Mouse (Mus musculus): ENCODE data around the gene Nr1d1. TPM values are rescaled to one million over a fixed set of nuclear protein-coding genes. Genes with fewer than 3 reads are reported as not detected.
"Not testable (repeated sequence)": the region's sequence is repeated elsewhere in the genome, so short reads cannot be mapped to it uniquely, and the experiment has no call there.

Gene Nr1d1
- polyA plus RNA-seq, 1 experiment: 5.6 TPM

DNA sequence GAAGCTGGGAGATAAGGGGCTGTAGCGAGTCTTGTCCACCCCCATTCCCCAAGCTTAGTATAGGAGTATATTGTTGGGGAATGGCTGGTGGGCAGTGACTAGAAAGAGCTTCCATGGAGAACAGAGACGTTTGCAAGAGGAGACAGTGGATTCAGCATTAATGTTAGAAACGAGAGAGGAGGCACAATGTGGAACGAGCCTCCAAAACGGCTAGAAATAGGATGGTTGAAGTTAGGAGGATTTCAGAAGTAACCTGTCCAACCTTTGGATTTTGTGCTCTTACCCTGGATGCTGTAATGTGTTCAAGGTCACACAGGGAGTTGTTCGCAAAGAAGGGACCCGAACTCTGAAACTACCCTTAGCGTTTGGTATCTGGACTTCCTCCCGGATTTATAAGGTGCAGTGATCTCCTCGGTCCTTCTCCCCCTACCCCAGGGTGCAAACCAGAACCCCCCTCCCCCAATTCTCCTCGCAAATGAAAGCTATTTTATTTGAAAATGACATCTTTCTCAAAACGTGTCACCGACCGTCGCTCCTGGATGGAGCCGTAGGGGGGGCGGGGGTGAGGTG is 34.0 kb downstream of the Nr1d1 start:
- Histone ChIP-seq H3K27me3 (replicated peaks) (no peaks in the 10 kb centered on the region), H3K4me1 (peaks cover 70% of the 10 kb centered on the region), H3K9me3 (no peaks in the 10 kb centered on the region), H3K4me3 (replicated peaks) (peak overlapping the region; percentile 98), H3K36me3 (replicated peaks; ENCODE audit: low read length) (peaks cover 14% of the 10 kb centered on the region)
- TF ChIP-seq GATA1 (IDR thresholded peaks at IDR 0.05; ENCODE audit: borderline replicate concordance, low read length) (no peak), FLI1 (IDR thresholded peaks at IDR 0.05; ENCODE audit: low read length) (no peak)

DNA sequence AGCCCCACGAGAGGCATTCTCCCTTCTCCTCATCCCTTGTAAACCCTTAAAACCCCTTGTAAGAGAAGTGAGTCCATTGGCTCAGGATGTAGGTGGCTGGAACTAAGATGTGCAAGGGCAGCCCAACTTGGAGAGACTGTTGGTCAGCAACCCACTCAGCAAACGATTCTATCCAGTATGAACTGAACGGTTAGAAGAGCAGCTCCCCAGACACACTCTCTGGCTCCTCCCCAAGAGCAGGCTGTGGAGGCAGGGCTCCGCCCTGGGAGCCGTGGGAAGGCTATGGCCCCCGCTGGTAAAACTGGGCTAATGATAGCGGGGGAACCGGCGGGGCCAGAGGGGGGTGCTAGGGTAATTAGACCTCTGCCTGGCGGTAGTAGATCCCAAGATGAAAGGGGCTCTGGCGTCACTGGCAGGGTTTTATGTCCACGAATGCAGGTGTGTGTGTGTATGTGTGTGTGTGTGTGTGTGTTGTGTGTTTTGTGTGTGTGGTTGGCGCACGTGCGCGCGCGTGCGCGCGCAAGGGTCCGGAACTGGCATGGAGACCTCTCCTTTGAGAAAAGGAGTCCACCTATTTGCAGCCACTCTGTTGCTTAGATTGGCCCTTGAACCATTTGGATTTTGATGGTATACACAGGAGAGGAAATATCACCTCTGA is 34.6 kb downstream of the Nr1d1 start, which contains the start of gene Thra:
Thra (plus strand) TSS at position 246 of the 658 bp plus-strand sequence.
- Histone ChIP-seq H3K4me3 (replicated peaks) (peak within 1 kb of the TSS; percentile 98), H3K9me3 (no peaks in the 10 kb centered on the region), H3K36me3 (replicated peaks; ENCODE audit: low read length) (peaks cover 8% of the 10 kb centered on the region), H3K4me1 (peaks cover 64% of the 10 kb centered on the region), H3K27me3 (replicated peaks) (no peaks in the 10 kb centered on the region)
- TF ChIP-seq GATA1 (IDR thresholded peaks at IDR 0.05; ENCODE audit: borderline replicate concordance, low read length): no peak
- no peak for TF ChIP-seq FLI1 (IDR thresholded peaks at IDR 0.05; ENCODE audit: low read length)

DNA sequence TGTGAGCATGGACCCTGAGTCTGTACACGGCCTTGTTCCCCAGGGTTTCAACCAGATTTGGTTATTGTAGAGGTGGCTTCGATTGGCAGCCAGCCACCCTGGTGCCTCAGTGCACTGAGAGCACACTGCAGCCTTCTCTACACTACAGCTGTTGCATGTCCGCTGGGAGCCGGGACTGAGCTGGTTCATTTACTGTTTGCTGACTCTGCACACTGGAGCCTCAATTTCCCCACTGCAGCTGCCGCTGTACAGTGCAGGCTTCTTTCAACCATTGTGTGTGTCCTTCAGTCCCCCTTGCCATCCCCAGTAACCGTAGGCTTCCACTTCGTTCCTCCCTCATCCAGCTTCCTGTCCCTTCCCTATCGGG is 35.1 kb downstream of the Nr1d1 start:
- Histone ChIP-seq H3K36me3 (replicated peaks; ENCODE audit: low read length) (peaks cover 7% of the 10 kb centered on the region), H3K27me3 (replicated peaks) (no peaks in the 10 kb centered on the region), H3K9me3 (peaks cover under 1% of the 10 kb centered on the region; the same call in 1 of the 2 replicates), H3K4me1 (peaks cover 59% of the 10 kb centered on the region), H3K4me3 (replicated peaks) (peak overlapping the region; percentile 98)
- TF ChIP-seq GATA1 (IDR thresholded peaks at IDR 0.05; ENCODE audit: borderline replicate concordance, low read length) (no peak), FLI1 (IDR thresholded peaks at IDR 0.05; ENCODE audit: low read length) (no peak)

DNA sequence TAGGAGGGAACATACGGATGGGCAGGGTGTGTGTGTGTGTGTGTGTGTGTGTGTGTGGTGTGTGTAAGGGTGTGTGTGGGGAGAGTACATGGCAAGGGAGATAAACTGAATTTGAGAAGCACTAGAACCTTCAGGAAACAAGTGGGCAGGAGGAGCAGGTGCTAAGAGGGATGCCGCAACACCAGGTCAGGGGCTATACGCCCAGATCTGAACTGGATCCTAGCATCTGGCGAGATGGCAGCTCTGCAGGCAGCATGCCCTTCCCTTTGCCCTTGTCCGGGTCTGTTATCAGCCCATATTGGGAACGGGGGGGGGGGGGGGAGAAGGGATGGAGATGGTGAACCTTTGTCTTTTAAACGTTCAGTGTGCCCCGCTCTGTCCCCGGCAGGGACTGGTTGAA is 36.2 kb downstream of the Nr1d1 start:
- TF ChIP-seq GATA1 (IDR thresholded peaks at IDR 0.05; ENCODE audit: borderline replicate concordance, low read length) (no peak), FLI1 (IDR thresholded peaks at IDR 0.05; ENCODE audit: low read length) (no peak)
- Histone ChIP-seq H3K4me3 (replicated peaks) (no peak overlapping the region), H3K36me3 (replicated peaks; ENCODE audit: low read length) (peaks cover under 1% of the 10 kb centered on the region), H3K4me1 (peaks cover 48% of the 10 kb centered on the region), H3K9me3 (peaks cover 11% of the 10 kb centered on the region), H3K27me3 (replicated peaks) (no peaks in the 10 kb centered on the region)

DNA sequence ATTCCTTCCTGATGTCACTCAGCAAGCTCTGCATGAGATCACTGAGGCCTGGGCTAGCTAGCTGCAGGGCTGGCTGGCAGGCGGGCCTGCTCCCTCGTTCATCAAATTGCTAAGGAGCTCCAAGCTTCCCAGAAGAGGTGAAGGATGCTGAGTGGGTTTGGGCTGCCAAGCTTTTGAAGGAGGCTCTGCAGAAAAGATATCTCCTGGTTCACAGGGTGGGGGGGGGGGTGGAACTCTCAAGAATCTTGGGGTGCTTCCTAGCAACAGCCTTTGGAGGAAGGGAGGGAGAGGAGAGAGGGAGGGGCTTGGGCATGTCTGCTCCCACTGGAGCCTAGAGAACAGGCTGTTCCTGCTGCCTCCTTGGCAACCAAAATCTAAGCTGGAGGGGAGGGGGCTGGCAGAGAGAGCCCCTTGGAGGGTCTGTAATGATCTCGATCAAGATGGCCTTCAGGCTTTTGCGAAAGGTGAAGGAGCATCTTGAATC is 36.7 kb downstream of the Nr1d1 start:
- H3K4me1 ChIP-seq: peaks cover 44% of the 10 kb centered on the region
- TF ChIP-seq GATA1 (IDR thresholded peaks at IDR 0.05; ENCODE audit: borderline replicate concordance, low read length): no peak
- TF ChIP-seq FLI1 (IDR thresholded peaks at IDR 0.05; ENCODE audit: low read length): no peak
- H3K36me3 ChIP-seq (replicated peaks; ENCODE audit: low read length): no peaks in the 10 kb centered on the region
- peaks cover 11% of the 10 kb centered on the region for H3K9me3 ChIP-seq
- no peaks in the 10 kb centered on the region for H3K27me3 ChIP-seq (replicated peaks)
- no peak overlapping the region for H3K4me3 ChIP-seq (replicated peaks)

DNA sequence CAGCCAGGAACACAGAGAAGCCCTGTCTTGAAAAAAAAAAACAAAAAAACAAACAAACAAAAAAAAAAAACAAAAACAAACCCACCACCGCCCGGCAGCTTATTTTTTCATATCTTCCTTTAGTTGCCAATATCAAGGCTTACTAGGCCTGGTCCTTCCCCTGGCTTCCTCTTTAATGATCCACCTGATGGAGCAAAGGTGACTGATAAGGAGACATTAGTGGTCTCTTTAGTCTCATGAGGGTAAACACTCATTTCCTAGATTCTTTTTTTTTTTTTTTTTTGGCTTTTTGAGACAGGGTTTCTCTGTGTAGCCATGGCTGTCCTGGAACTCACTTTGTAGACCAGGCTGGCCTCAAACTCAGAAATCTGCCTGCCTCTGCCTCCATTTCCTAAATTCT is 37.9 kb downstream of the Nr1d1 start:
- H3K27me3 ChIP-seq (replicated peaks); H3K36me3 ChIP-seq (replicated peaks; ENCODE audit: low read length); H3K4me3 ChIP-seq (replicated peaks): not testable (repeated sequence)
- H3K4me1 ChIP-seq: peaks cover 31% of the 10 kb centered on the region
- peaks cover 11% of the 10 kb centered on the region for H3K9me3 ChIP-seq

DNA sequence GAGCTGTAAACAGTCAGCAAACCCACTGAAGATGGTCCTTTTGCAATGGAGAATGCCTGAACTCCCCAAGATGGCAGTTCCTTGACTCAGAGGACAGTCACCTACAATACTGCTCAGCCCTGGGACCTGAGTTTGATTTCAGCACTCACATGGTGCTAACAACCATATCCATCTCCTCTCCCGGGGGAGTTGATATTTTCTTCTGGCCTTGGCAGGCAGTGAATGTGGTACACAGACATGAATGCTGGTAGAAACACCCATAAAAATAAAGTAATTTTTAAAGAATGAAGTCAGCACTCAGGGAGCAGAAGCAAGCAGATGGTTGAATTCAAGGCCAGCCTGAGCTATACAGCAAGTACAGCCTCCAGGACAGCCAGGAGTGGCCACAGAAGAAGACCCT is 39.0 kb downstream of the Nr1d1 start:
- no peak for TF ChIP-seq FLI1 (IDR thresholded peaks at IDR 0.05; ENCODE audit: low read length)
- no peak for TF ChIP-seq GATA1 (IDR thresholded peaks at IDR 0.05; ENCODE audit: borderline replicate concordance, low read length)
- Histone ChIP-seq H3K36me3 (replicated peaks; ENCODE audit: low read length) (no peaks in the 10 kb centered on the region), H3K9me3 (peaks cover 11% of the 10 kb centered on the region), H3K27me3 (replicated peaks) (no peaks in the 10 kb centered on the region), H3K4me3 (replicated peaks) (no peak overlapping the region), H3K4me1 (peaks cover 30% of the 10 kb centered on the region)

DNA sequence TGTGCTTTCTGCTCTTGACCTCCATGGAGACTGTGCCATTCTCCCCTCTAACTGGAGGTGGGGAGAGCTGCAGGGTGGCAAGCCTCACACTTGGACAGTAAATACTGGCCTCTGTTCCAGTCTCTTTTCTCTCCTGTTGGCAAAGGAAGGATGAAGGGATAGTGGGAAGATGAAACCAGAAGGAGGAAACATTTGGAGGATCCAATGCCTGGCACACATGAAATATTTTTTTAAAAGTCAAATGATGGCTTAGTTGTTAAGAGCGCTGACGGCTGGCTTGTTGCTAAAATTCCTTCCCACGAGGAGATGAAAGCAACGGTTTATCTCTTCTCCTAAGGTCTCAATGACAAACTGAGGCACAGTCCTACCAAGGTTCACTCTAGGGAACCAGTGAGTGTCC is 40.0 kb downstream of the Nr1d1 start:
- no peak for TF ChIP-seq FLI1 (IDR thresholded peaks at IDR 0.05; ENCODE audit: low read length)
- no peak for TF ChIP-seq GATA1 (IDR thresholded peaks at IDR 0.05; ENCODE audit: borderline replicate concordance, low read length)
- Histone ChIP-seq H3K27me3 (replicated peaks) (no peaks in the 10 kb centered on the region), H3K4me3 (replicated peaks) (no peak overlapping the region), H3K4me1 (peaks cover 20% of the 10 kb centered on the region), H3K36me3 (replicated peaks; ENCODE audit: low read length) (no peaks in the 10 kb centered on the region), H3K9me3 (peaks cover 11% of the 10 kb centered on the region)

DNA sequence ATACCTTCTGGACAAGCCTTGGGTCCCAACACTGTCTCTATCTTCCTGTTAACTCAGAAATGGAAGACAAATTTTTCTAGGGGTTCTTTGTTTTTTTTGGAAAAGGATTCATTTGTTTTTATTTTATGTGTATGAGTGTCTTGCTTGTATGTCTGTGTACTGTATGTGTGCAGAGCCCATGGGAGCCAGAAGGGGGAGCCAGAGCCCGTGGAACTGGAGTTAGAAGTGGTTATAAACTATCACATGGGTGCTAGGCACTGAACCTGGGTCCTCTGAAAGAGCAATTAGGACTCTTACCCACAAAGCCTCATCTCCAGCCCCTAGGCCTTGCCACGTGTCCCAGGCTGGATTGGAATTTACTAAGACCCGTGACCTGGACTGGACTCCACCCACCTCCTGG is 41.1 kb downstream of the Nr1d1 start:
- H3K9me3 ChIP-seq: peaks cover 11% of the 10 kb centered on the region
- H3K27me3 ChIP-seq (replicated peaks): no peaks in the 10 kb centered on the region
- TF ChIP-seq FLI1 (IDR thresholded peaks at IDR 0.05; ENCODE audit: low read length) (no peak), GATA1 (IDR thresholded peaks at IDR 0.05; ENCODE audit: borderline replicate concordance, low read length) (no peak)
- H3K4me1 ChIP-seq: peaks cover 15% of the 10 kb centered on the region
- H3K4me3 ChIP-seq (replicated peaks): no peak overlapping the region
- H3K36me3 ChIP-seq (replicated peaks; ENCODE audit: low read length): no peaks in the 10 kb centered on the region

DNA sequence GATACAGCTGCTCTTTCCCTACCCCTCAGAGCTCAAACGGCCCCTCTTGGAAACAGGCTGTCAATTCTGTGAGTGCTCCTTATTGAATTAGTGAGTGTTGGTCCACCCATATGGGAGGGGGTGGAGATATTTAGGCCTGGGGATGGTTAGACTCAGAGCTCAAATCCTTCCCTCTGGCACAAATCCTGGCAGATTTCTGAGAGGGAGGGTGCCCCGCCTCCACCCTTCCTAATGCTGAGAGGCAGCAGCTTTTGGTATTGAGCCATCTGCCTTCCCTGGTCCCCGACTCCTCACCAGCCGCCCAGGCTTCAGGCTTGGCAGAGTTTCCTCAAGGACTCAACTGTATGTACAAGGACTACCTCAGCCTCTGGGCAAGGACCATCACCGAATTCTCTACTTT is 44.0 kb downstream of the Nr1d1 start:
- no peak overlapping the region for H3K4me3 ChIP-seq (replicated peaks)
- H3K27me3 ChIP-seq (replicated peaks): no peaks in the 10 kb centered on the region
- peaks cover 11% of the 10 kb centered on the region for H3K9me3 ChIP-seq
- H3K36me3 ChIP-seq (replicated peaks; ENCODE audit: low read length): peaks cover 18% of the 10 kb centered on the region
- no peak for TF ChIP-seq FLI1 (IDR thresholded peaks at IDR 0.05; ENCODE audit: low read length)
- TF ChIP-seq GATA1 (IDR thresholded peaks at IDR 0.05; ENCODE audit: borderline replicate concordance, low read length): no peak
- peaks cover 14% of the 10 kb centered on the region for H3K4me1 ChIP-seq
